Comparison of ENCODE assay signal across 9 mouse cellular contexts in genomic region chr3:50443942-50444341, GRCm38 (mm10). TPM values are rescaled to one million over a fixed set of nuclear protein-coding genes. Genes with fewer than 3 reads are reported as not detected.
DNase-seq lines count a peak whose midpoint lies in the region; ATAC-seq and TF ChIP-seq lines count a peak whose summit lies in the region.
"Had no signal": no experiment of that assay in that cellular context is flagged by ENCODE, and none has a peak within 500 bp of the region (broad histone marks: within the 10 kb centered on the region; RNA-seq: fewer than 3 reads in every experiment).

No protein-coding gene starts in this region.

- peak overlapping the region; percentile 56 for H3K9ac ChIP-seq in heart, embryonic 16.5 days (ENCODE audit: low read length)
- 0 out of 2 replicates have a peak overlapping the region, but pooled peaks have one; percentile 18 for H3K9ac ChIP-seq in hindbrain, embryonic 16.5 days (ENCODE audit: low read depth, low read length)
- no peak overlapping the region; the same call in 1 of the 2 replicates for H3K9ac ChIP-seq in midbrain, embryonic 14.5 days (replicated peaks; ENCODE audit: low read length)

- peak overlapping the region; percentile 67 for H3K4me2 ChIP-seq in heart, embryonic 16.5 days (ENCODE audit: low read depth, low read length)
- peak overlapping the region; percentile 70 for H3K4me2 ChIP-seq in hindbrain, embryonic 16.5 days (ENCODE audit: low read length)
- peak overlapping the region; percentile 61 for H3K4me2 ChIP-seq in midbrain, embryonic 14.5 days (ENCODE audit: low read length)

- DNase-seq in heart, postnatal 10 days: no peak
- DNase-seq in midbrain, embryonic 14.5 days: peak; percentile 50
- no peak for DNase-seq in spleen, adult 18-20 months
- no peak for DNase-seq in cerebellum, adult 9-11 months
- DNase-seq in adrenal gland, postnatal 14 days: no peak

- intact Hi-C loops in heart, postnatal 10 days (cut with DNase I): no loop called here

- no peak for ATAC-seq in heart, embryonic 16.5 days (replicated peaks; ENCODE audit: extremely low read depth, insufficient read depth, low FRiP score)
- ATAC-seq in hindbrain, embryonic 16.5 days: peak; percentile 40; the same call in 1 of the 2 replicates
- no peak for ATAC-seq in midbrain, embryonic 14.5 days (ENCODE audit: low FRiP score, low TSS enrichment)

- TF ChIP-seq CTCF in bone marrow macrophage, adult 2 months (IDR thresholded peaks at IDR 0.05; ENCODE audit: low read depth, low read length): no peak

- H3K9me3 ChIP-seq in heart, embryonic 16.5 days (replicated peaks; ENCODE audit: control insufficient read depth, low read length): no peaks in the 10 kb centered on the region
- no peaks in the 10 kb centered on the region for H3K9me3 ChIP-seq in hindbrain, embryonic 16.5 days (ENCODE audit: control insufficient read depth, low read length)
- no peaks in the 10 kb centered on the region for H3K9me3 ChIP-seq in midbrain, embryonic 14.5 days (ENCODE audit: control insufficient read depth, low read length)
- H3K9me3 ChIP-seq: G1E had no signal

- 24% methylated on average over 9 of the region's 9 CpGs for WGBS in heart, embryonic 16.5 days
- WGBS in hindbrain, embryonic 16.5 days: 13% methylated on average over 9 of the region's 9 CpGs
- 10% methylated on average over 9 of the region's 9 CpGs for WGBS in midbrain, embryonic 14.5 days

- H3K4me3 ChIP-seq in heart, embryonic 16.5 days (ENCODE audit: low read length): peak overlapping the region; percentile 45
- H3K4me3 ChIP-seq in bone marrow macrophage, adult 2 months (ENCODE audit: insufficient read depth, low read length): peak overlapping the region; percentile 60; the same call in 1 of the 2 replicates
- H3K4me3 ChIP-seq in hindbrain, embryonic 16.5 days (ENCODE audit: low read length): peak overlapping the region; percentile 34
- H3K4me3 ChIP-seq in midbrain, embryonic 14.5 days (replicated peaks; ENCODE audit: low read depth, low read length): peak overlapping the region; percentile 24

- no peaks in the 10 kb centered on the region for H3K36me3 ChIP-seq in heart, embryonic 16.5 days (ENCODE audit: control insufficient read depth, insufficient read depth)
- no peaks in the 10 kb centered on the region for H3K36me3 ChIP-seq in hindbrain, embryonic 16.5 days (ENCODE audit: control insufficient read depth, insufficient read depth, low read length)
- no peaks in the 10 kb centered on the region for H3K36me3 ChIP-seq in midbrain, embryonic 14.5 days (ENCODE audit: control insufficient read depth, insufficient read depth, low read length)
- H3K36me3 ChIP-seq: G1E had no signal

- no peak overlapping the region for H3K27ac ChIP-seq in heart, embryonic 16.5 days (ENCODE audit: low read length)
- H3K27ac ChIP-seq in bone marrow macrophage, adult 2 months (ENCODE audit: insufficient read depth, low read depth, low read length): no peak overlapping the region
- H3K27ac ChIP-seq in hindbrain, embryonic 16.5 days (ENCODE audit: low read depth, low read length): no peak overlapping the region
- H3K27ac ChIP-seq in midbrain, embryonic 14.5 days (replicated peaks; ENCODE audit: low read depth, low read length): no peak overlapping the region

- no peak for TF ChIP-seq POLR2A in bone marrow macrophage, adult 2 months (IDR thresholded peaks at IDR 0.05; ENCODE audit: borderline replicate concordance, low read depth, low read length)

- no peaks in the 10 kb centered on the region for H3K27me3 ChIP-seq in heart, embryonic 16.5 days (ENCODE audit: control insufficient read depth, insufficient read depth, low read length)
- H3K27me3 ChIP-seq in hindbrain, embryonic 16.5 days (replicated peaks; ENCODE audit: control insufficient read depth, insufficient read depth, low read length): no peaks in the 10 kb centered on the region
- H3K27me3 ChIP-seq in midbrain, embryonic 14.5 days (ENCODE audit: control insufficient read depth, insufficient read depth, low read length): no peaks in the 10 kb centered on the region

- no peaks in the 10 kb centered on the region for H3K4me1 ChIP-seq in heart, embryonic 16.5 days (ENCODE audit: control insufficient read depth, insufficient read depth, low read length)
- H3K4me1 ChIP-seq in bone marrow macrophage, adult 2 months (ENCODE audit: control insufficient read depth, insufficient read depth, low read length): peaks cover 17% of the 10 kb centered on the region
- H3K4me1 ChIP-seq in hindbrain, embryonic 16.5 days (ENCODE audit: control insufficient read depth, insufficient read depth, low read depth, low read length): peaks cover 9% of the 10 kb centered on the region
- peaks cover 14% of the 10 kb centered on the region for H3K4me1 ChIP-seq in midbrain, embryonic 14.5 days (ENCODE audit: control insufficient read depth, insufficient read depth, low read length)

RNA-seq across cellular contexts. Expression of gene Slc7a11, which starts 0.5 kb away (rescaled TPM):
- 0.11 and 0.25 TPM in 2 replicates for polyA plus RNA-seq in heart, embryonic 16.5 days (2015; fragmentation: Nextera tagmentation; extraction: Ambion mirVana)
- under 1 TPM; 0.20 to 0.50 TPM for total RNA-seq in heart, postnatal 10 days (2021)
- polyA plus RNA-seq in bone marrow macrophage, adult 2 months (2012; ENCODE audit: insufficient read depth, insufficient read length, missing spikeins): 0.60 and 1.4 TPM in 2 replicates
- polyA plus RNA-seq in hindbrain, embryonic 16.5 days (2015; fragmentation: Nextera tagmentation; extraction: Ambion mirVana): 3.4 and 3.8 TPM in 2 replicates
- polyA plus RNA-seq in midbrain, embryonic 14.5 days (2014; fragmentation: Nextera tagmentation; extraction: Ambion mirVana): 0.55 and 2.3 TPM in 2 replicates
- 0.41 and 0.63 TPM in 2 replicates for total RNA-seq in adrenal gland, postnatal 14 days (2021)
